Mouse (Mus musculus) embryo, embryonic 10 days (tissue): ENCODE measurements around the gene Pald1.

Experiments
- DNase-seq: peaks from one replicate; pipeline ENCODE4 v3.0.0-alpha.2; 2015; ENCODE audit warnings: low spot score

The Pald1 gene

DNA sequence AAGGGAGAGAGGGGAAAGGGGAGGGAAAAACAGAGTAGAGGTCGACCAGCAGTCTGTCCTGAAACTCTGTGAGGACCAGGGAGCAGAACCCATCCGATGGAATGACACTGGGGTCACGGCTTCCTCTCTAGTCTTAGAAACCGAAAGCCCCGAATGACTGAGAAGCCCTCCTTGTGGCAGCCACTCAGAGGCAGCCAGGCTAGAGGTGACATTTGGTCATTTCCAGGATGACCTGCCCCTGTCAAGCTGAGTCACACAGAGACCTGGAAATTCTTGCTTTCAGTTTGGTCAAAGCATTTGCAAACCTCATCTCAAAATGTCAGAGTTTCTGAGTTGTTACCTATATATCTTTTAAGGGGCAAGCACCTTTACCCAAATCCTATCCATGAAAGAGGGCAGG lies 102.2 kb downstream of the Pald1 start:
- no peak for DNase-seq

DNA sequence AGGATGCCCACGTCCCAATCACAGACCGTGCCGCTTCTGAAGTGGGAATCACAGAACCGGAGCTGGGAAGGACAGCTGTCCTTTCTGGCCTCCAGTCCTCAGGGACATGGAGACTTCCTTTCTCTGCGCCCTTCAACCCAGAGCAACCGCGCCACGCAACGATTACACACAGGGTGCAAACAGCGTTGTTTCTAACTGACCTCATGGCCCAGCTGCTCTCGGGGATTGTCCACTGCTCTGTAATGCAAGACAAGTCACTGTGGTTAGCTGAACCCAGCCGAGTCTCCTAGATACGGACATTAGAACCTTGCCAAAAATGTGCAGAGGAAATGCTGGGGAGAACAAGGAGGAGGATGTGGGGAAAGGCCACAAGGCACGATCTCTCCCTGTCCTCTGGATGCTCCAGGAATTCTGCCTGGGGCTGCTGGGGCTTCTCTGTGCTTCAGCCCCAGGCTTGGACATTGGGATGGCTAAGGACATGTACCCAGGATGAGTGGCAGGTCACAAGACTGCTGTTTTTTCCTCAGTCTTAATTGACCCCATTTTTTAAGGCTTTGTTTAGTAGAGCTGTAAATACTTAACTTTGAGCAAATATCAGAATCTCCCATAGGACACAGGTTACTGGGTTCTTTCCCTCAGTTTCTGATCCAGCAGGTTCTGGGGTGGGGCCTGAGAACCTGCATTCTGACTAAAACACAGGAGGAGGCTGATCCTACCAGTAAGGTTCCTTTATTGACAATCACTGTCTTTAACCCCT lies 105.2 kb downstream of the Pald1 start:
- DNase-seq: peak; percentile 17

DNA sequence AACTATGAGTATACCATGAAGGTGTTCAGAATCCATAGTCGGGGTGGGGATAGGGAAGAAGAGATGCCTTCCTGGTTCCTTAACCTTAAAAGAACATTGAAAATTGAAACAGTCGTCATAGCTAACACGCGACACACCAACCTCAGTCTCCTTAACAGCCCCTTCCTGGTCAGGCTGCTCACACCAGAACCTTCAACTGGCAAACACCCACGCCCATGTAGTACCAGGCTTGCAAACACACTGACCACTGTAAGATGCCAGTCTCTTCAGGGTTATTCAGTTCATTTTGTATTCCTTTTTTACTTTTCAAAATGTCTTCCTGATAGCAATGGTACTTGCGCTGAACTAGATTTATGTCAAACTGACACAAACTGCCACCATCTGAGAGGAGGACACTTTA lies 106.3 kb downstream of the Pald1 start:
- no peak for DNase-seq

DNA sequence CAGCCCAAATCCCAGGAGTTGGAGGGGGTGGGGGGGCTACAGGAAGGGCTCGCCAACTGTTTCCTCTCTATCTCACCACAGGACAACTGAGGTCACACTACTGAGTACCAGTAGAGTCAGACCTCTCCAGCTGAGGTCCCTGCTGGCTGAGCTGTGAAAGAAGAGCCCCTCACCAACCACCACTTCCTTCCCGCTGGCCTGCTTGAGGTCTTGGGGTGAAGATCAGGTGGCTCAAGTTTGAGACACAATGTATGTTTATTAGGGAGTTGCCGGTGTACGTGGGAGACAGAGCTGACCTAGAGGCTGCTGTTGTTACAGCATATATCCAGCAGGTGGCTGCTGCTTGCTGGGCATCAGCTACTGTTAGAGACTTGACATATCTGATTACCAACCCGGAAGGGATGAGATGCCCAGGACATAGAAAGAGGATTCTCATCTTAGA lies 107.6 kb downstream of the Pald1 start:
- peak; percentile 77 for DNase-seq

DNA sequence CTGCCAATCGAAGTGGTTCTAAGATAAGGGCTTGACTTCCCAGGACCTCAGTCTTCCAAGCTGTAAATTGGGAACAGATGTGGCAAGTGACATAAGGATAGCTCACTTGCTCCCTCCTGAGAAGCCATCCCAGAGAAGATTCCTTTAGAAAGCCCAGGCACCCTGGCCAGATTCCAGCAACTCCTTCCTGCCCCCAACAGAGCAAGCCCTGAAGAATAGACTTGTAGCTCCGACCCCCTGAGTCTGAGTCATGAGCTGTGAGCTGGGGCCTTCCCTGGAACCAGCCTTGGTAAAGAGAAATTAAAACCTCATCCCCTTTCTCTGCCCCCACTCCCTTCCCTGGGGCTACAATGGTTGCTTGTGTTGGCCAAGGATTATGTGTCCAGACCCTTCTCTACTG lies 108.8 kb downstream of the Pald1 start:
- no peak for DNase-seq

DNA sequence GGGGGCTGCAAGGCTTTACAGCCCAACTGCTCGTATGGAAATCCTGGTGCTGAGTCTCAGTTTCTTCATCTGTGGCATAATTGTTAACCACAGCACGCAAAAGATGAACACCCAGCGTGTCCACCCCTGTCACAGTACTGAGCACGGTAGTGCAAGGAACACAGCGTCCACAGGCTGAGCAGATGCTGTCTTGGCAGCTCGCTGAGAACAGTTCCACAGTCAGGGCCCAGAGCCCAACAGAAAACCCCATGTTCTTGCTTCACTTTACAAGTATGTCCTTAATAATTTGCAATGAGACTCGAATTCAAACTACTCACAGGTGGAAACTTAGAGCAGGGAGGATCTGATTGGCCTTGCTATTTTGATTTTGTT lies 109.5 kb downstream of the Pald1 start:
- no peak for DNase-seq

DNA sequence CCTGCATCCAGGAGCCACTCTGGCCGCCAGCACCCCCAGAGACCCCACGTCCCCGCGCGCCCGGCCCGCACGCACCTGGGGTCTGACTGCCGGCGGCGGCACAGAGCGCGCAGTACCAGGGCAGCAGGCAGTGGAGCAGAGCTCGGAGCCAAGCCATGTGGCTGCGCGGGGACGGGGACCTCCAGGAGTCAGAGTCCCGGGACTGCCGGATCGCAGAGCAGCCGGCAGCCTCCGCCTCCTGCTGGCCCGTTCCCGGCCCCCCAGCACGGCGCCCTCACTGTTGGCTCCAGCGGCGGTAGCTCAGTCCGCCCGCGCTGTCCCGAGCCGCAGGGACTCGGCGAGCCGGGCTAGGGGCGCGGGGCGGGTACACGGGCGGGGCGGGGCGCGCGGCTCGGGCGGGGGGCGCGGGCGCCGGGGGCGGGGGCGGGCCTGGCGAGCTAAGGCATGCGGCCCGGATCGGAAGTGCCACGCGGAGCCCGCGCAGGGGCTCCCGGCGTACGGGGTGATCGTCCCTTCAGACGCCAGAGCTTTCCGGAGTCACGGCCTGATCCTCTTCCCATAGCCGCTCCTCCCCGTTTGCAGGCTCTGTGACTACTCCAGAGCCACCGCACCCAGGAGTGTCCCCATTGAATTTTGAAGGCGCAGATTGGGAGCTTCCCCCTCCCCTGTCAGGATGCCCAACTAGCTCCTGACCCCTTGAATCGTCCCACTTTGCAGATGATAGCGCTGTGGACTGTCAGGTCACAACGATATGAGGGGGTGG lies 110.1 kb downstream of the Pald1 start, which contains the start of gene Adamts14:
Gene Adamts14, minus strand, starts transcription at position 358 of the 763 bp plus-strand sequence.
- peak; percentile 64 for DNase-seq

DNA sequence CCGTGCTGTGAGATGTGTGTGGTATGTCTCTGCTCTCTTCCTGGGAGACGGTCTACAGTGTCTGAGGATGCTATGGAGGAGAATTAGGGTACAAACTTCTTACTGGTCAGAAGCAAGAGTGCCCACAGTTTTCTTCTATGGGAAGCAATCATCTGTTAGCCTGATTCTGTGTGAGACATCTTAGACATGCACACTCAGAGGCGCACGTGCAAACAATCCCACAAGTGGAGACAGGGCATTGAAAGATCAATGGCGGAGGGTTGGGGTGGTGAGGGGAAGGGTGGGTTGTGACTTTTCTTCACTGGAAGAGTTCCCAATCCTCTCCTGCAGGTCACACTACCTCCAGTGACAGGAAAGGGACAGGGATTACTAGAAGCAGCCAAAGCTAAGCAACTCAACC lies 110.7 kb downstream of the Pald1 start:
- no peak for DNase-seq

DNA sequence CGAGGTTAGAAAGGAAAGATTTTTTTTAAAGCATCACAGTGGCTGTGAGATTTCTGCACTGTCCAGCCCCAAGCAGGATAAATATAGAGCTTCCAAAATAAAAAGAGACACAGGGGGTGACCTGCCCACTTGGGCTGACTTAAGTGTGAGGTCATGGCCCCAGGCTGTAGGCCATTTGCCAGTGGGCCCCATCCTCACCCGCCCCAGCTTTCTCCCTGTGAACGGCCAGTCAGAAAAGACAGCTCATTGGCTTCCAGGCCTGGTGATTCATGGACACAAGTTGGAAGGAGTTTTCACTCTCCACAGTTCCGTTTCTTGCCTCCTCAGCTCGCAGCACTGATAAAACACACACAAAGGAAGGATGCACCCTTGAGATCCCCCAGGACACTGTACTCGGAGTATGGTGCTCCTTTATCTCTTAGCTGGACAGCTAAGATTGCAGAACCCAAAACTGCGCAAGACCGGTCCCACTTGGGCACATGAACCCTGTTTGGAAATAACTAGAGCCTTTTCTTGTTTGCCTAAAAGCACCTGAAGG lies 111.2 kb downstream of the Pald1 start:
- peak; percentile 16 for DNase-seq
